Mouse (Mus musculus) testis, adult 2 months (tissue): ENCODE data around the gene Tgfb2. TPM values are rescaled to one million over a fixed set of nuclear protein-coding genes. Genes with fewer than 3 reads are reported as not detected.

ENCODE experiments used
- H3K27ac ChIP-seq: fragments of 200-500 bp; 2 replicates; pipeline ENCODE4 v1.5.1; 2012; ENCODE audit warnings: low read depth, low read length; ENCODE audit not compliant: control insufficient read depth, insufficient read depth
- H3K27me3 ChIP-seq: fragments of 200-500 bp; 2 replicates; pipeline ENCODE4 v1.6.1; 2012; ENCODE audit warnings: mild to moderate bottlenecking, low read length, moderate library complexity; ENCODE audit not compliant: control insufficient read depth, insufficient read depth
- H3K36me3 ChIP-seq: fragments of 200-500 bp; 2 replicates; pipeline ENCODE4 v1.6.1; 2012; ENCODE audit warnings: mild to moderate bottlenecking, low read length; ENCODE audit not compliant: control insufficient read depth, insufficient read depth
- H3K4me1 ChIP-seq: fragments of 200-500 bp; 2 replicates; pipeline ENCODE4 v1.6.1; 2012; ENCODE audit warnings: low read length; ENCODE audit not compliant: control insufficient read depth, insufficient read depth
- H3K4me3 ChIP-seq: fragments of 200-500 bp; 2 replicates; pipeline ENCODE4 v1.5.1; 2012; ENCODE audit warnings: low read depth, mild to moderate bottlenecking, low read length, moderate library complexity, mixed read lengths; ENCODE audit not compliant: control insufficient read depth
- CTCF ChIP-seq: fragments of 200-500 bp; IDR thresholded peaks from 2 replicates; pipeline ENCODE4 v1.5.1; 2012; ENCODE audit warnings: low read depth, mild to moderate bottlenecking, inconsistent platforms, low read length, moderate library complexity; ENCODE audit not compliant: control insufficient read depth, insufficient read depth, insufficient replicate concordance
- POLR2A ChIP-seq: fragments of 200-500 bp; IDR thresholded peaks from 2 replicates; pipeline ENCODE4 v1.6.1; 2012; ENCODE audit warnings: low read depth, mild to moderate bottlenecking, inconsistent platforms, low read length, moderate library complexity; ENCODE audit not compliant: control insufficient read depth
- polyA plus RNA-seq: library from polyadenylated mRNA; depleted of rRNA; stranded (reverse); fragments of >200 nt; gene quantifications from 2 replicates; pipeline ENCODE4 v1.2.3, GENCODE M21; 2012

Tgfb2 gene
- polyA plus RNA-seq, 1 experiment = 0.32 TPM

- Histone ChIP-seq H3K36me3 (no peaks in the 10 kb centered on the region), H3K27ac (no peak overlapping the region), H3K4me3 (no peak overlapping the region), H3K27me3 (no peaks in the 10 kb centered on the region), H3K4me1 (no peaks in the 10 kb centered on the region; the same call in 1 of the 2 replicates)
- TF ChIP-seq POLR2A (no peak), CTCF (no peak)
Observed at GRCm38 (mm10) chr1:186621812-186622211, 84.0 kb downstream of the Tgfb2 start.

DNA sequence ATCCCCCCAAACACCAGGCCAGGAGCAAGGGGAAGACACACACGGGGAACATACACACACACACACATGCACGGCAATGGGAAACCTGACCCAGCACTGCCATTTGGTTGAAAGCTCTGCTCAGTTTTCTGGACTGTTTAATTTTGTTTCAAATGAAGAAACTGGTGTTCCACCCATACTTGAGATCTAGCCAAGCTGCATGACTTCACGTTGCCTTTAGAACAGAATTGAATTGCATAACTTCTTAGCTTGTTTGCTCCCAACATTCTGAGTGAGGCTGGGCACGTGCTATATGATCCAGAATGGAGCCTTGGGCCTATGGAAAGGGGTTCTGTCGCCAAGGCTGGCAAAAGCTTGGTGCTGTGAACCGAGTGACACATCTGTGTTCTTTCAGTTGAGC, 87.5 kb downstream of the Tgfb2 start:
- H3K36me3 ChIP-seq = no peaks in the 10 kb centered on the region
- H3K4me1 ChIP-seq = no peaks in the 10 kb centered on the region; the same call in 1 of the 2 replicates
- H3K27ac ChIP-seq = peak overlapping the region; percentile 39
- no peaks in the 10 kb centered on the region for H3K27me3 ChIP-seq
- TF ChIP-seq POLR2A (no peak), CTCF (no peak)
- H3K4me3 ChIP-seq = no peak overlapping the region

GRCm38 (mm10) chr1:186611371-186611770, 94.4 kb downstream of the Tgfb2 start:
- H3K36me3 ChIP-seq = no peaks in the 10 kb centered on the region
- no peak overlapping the region for H3K4me3 ChIP-seq
- no peaks in the 10 kb centered on the region for H3K27me3 ChIP-seq
- H3K4me1 ChIP-seq = no peaks in the 10 kb centered on the region
- TF ChIP-seq CTCF (no peak), POLR2A (no peak)
- no peak overlapping the region for H3K27ac ChIP-seq

- H3K4me1 ChIP-seq = no peaks in the 10 kb centered on the region
- no peak for TF ChIP-seq POLR2A
- TF ChIP-seq CTCF = no peak
- H3K4me3 ChIP-seq = no peak overlapping the region
- no peaks in the 10 kb centered on the region for H3K27me3 ChIP-seq
- H3K27ac ChIP-seq = no peak overlapping the region
- no peaks in the 10 kb centered on the region for H3K36me3 ChIP-seq
Observed at GRCm38 (mm10) chr1:186610481-186610880, 95.3 kb downstream of the Tgfb2 start.

DNA sequence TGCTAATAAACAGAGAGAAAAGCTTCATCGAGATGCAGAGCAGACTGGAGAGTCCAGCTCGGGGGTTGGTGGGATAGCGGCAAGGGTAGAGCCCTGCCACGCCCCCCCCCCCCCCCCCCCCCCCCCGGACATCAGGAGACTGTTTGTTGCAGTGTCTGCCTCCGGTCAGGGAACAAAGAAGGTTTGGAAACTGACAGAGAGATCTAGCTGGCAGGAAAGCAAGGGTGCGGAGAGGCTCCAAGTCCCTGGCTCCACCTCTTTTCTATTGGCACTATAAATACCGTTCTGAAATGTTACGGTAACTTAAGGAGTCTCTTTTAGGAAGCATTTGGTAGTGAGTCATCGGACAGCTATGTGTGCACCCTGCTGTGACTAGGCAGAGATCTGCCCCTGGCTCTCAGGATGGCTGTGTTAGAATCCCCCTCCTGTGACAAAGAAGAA, 96.0 kb downstream of the Tgfb2 start:
- Histone ChIP-seq H3K27me3 (no peaks in the 10 kb centered on the region), H3K4me3 (no peak overlapping the region), H3K27ac (no peak overlapping the region), H3K4me1 (no peaks in the 10 kb centered on the region), H3K36me3 (no peaks in the 10 kb centered on the region)
- TF ChIP-seq POLR2A (no peak), CTCF (no peak)

DNA sequence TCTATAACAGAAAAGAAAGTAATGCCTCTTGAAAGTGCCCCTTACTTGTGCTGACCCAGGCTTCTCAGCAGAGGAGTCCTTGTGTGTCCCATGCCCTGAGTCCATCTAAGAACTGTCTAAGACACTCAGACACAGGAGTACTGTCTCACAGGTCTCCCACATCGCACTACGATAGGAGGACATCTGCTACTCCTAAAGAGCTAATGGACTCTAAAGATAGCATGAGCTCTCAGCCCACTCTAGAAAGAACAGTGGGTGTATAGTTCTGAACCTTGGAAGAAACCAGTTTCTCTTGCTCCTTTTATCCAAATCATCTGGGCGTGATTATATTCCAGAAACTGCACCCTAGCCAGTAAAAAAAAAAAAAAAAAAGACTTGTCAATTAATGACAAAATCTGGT, 97.7 kb downstream of the Tgfb2 start:
- no peak for TF ChIP-seq POLR2A
- no peak for TF ChIP-seq CTCF
- Histone ChIP-seq H3K27me3 (no peaks in the 10 kb centered on the region), H3K4me3 (no peak overlapping the region), H3K36me3 (no peaks in the 10 kb centered on the region), H3K4me1 (no peaks in the 10 kb centered on the region), H3K27ac (no peak overlapping the region)

DNA sequence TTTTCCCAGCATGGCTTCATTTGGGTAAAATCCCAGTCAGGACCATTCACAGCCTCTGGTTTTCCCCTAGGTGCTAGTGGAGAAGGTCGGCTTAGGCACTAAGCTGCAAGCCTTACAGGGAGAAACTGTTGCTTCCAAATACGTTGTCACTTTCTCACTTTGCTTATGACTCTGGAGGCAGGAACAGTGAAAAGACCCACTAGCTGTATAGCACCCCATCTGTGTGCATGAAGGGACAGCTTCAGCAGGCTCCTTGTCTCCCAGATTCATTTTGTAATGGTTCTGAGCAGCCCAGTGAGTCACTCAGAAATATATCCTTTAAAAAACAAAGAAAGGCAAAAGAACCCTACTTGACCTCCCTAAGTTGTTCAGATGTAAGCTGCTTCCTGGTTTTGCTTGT, 100.2 kb downstream of the Tgfb2 start:
- H3K36me3 ChIP-seq = no peaks in the 10 kb centered on the region
- peaks cover 3% of the 10 kb centered on the region; the same call in 1 of the 2 replicates for H3K4me1 ChIP-seq
- no peak overlapping the region for H3K4me3 ChIP-seq
- TF ChIP-seq POLR2A (no peak), CTCF (no peak)
- no peak overlapping the region for H3K27ac ChIP-seq
- H3K27me3 ChIP-seq = no peaks in the 10 kb centered on the region

DNA sequence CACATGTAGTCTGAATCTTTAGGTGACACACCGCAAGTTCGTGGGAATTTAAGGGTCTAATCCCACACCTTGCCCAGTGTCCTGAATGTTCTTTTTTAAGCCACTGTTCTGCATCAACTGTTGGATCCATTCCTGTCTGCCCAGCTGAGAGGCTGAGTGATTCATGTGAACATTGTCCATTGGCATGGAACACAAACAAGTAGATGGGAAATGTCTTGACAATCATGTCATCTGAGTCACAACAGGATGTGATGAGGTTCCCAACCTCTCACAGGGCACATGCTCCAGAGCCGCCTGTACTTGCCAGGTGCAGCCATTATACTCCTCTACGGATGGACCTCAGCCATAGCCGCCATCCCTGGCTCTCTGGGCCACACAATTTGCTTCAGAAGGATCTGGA, 101.7 kb downstream of the Tgfb2 start:
- peaks cover 3% of the 10 kb centered on the region; the same call in 1 of the 2 replicates for H3K4me1 ChIP-seq

GRCm38 (mm10) chr1:186588226-186588625, 117.6 kb downstream of the Tgfb2 start:
- Histone ChIP-seq H3K27me3 (no peaks in the 10 kb centered on the region), H3K4me3 (no peak overlapping the region), H3K4me1 (no peaks in the 10 kb centered on the region), H3K27ac (no peak overlapping the region), H3K36me3 (no peaks in the 10 kb centered on the region)
- TF ChIP-seq POLR2A = no peak
- TF ChIP-seq CTCF = no peak

More for the DNA sequence above, 101.7 kb downstream of the Tgfb2 start:
- no peak overlapping the region for H3K27ac ChIP-seq
- H3K4me3 ChIP-seq = no peak overlapping the region
- H3K36me3 ChIP-seq = no peaks in the 10 kb centered on the region
- TF ChIP-seq CTCF = no peak
- no peaks in the 10 kb centered on the region for H3K27me3 ChIP-seq
